Mouse (Mus musculus) gastrocnemius, postnatal 4 days (tissue): Measurements from ENCODE around the gene Cenpu. TPM values are rescaled to one million over a fixed set of nuclear protein-coding genes. Genes with fewer than 3 reads are reported as not detected.

Experiments
- total RNA-seq, 2 experiments: library from RNA; stranded (reverse); gene quantifications; 2 replicates each; pipeline ENCODE4 v1.2.3; 2021

Gene Cenpu
- total RNA-seq, 2 experiments from 2014 or later: 4.4 to 4.8 TPM

Other genes starting within 250 kb of the Cenpu start
- 100 to 1,000 TPM; 222 to 253 TPM for gene Acsl1, start 81.0 kb upstream of the Cenpu start, total RNA-seq
- 1 to 10 TPM; 6.2 to 7.5 TPM for gene Primpol, start 65.2 kb downstream of the Cenpu start, total RNA-seq
- 10 to 100 TPM; 29.9 to 31.7 TPM for gene Casp3, start 65.3 kb downstream of the Cenpu start, total RNA-seq
- 10 to 100 TPM; 34.2 to 41.5 TPM for gene Irf2, start 187.7 kb downstream of the Cenpu start, total RNA-seq